Mouse (Mus musculus) spleen, adult 18-20 months (tissue): Measurements from ENCODE around the gene Slc19a2.
"Not testable (repeated sequence)": the region's sequence is repeated elsewhere in the genome, so short reads cannot be mapped to it uniquely, and the experiment has no call there.

ENCODE experiments used
- DNase-seq, 2 experiments: peaks; one replicate each; pipeline ENCODE4 v3.0.0; 2022; ENCODE audit warnings: mixed read lengths in 2 of 2

Slc19a2 gene

DNA sequence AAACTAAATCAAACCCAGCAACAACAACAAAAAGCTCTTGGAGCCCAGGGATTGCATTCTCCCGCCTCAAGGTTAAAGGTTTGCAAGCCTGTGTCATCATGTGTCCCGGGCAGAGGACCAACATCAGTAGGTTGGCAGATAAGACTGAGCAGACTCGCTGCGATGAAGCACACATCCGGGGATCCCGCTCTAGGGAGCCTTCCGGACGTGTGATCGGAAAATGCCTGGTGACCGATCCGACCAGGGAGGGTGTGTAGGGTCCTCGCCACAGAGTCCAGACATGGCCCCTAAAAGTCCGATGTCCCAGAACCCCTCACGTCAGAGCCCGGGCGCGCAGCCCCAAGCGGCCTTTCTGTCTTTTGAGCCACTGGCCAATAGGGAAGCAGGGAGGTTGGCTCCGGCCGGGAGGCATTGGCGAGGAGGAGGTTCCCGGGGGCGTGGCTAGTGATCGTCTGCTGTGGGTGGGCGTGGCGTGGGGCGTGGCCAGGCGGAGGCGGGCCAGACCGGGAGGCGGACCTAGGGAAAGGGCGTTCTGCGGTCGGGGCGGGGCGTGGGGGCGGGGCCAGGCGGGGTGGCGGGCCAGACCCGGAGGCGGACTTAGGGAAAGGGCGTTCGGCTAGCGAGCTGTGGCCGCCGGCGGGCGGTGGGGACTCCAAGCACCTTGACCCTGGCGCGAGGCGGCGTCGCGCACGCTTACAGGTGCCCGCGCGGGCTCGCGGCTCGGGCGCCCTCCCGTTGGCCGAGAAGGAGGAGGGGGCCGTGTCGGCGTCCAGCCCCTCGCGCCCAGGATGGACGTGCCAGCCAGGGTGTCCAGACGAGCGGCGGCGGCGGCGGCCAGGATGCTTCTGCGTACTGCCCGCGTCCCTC, at the start of gene Slc19a2:
Gene Slc19a2, plus strand, starts transcription at position 582 of the 867 bp plus-strand sequence.
- DNase-seq, result peak; percentile 95 to 98

DNA sequence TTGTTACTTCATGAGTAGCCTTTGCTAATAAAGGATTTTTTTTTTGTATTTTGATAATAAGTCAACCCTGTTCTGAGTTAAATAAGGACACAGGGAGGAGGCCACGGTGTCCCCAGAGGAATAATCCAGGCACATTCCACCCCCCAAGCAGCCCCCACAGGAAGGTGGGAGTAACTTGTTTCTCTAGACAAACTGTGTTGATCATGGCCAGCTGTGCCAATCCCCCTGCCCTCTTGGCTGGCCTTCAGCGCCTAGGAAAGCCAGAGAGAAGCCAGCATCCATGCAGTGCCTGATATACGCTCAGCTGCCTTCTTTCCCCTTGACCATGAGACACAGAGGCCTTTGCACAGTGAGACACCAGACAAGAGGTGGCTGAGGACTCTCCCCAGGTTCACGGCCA, 49.3 kb upstream of the Slc19a2 start:
- DNase-seq, result no peak

GRCm38 (mm10) chr1:164208437-164208836, 40.4 kb upstream of the Slc19a2 start:
- no peak for DNase-seq

GRCm38 (mm10) chr1:164210899-164211298, 37.9 kb upstream of the Slc19a2 start:
- no peak for DNase-seq

- no peak for DNase-seq
Measured at GRCm38 (mm10) chr1:164212686-164213085, 36.2 kb upstream of the Slc19a2 start.

GRCm38 (mm10) chr1:164214190-164214589, 34.7 kb upstream of the Slc19a2 start:
- no peak for DNase-seq

- DNase-seq, result no peak
Measured at GRCm38 (mm10) chr1:164215097-164215496, 33.7 kb upstream of the Slc19a2 start.

DNA sequence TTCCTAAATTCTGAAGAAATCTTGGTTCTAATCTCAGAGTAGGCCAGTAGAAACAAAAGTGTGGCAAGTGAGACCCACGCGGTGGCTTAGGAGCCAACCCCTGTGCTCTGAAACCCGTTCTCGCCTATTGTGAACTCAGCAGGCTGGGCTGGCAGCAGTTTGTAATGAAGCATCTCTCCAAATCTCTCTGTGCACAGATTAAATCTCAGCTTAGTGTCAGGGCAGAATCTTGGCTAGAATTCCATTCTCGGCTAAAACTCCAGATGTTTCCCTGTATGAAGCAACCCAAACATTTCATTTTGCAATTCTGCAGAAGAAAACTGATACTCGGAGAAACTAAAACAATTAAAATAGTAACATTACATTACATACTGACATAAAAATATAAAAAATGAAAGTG, 33.3 kb upstream of the Slc19a2 start:
- DNase-seq, result no peak

DNA sequence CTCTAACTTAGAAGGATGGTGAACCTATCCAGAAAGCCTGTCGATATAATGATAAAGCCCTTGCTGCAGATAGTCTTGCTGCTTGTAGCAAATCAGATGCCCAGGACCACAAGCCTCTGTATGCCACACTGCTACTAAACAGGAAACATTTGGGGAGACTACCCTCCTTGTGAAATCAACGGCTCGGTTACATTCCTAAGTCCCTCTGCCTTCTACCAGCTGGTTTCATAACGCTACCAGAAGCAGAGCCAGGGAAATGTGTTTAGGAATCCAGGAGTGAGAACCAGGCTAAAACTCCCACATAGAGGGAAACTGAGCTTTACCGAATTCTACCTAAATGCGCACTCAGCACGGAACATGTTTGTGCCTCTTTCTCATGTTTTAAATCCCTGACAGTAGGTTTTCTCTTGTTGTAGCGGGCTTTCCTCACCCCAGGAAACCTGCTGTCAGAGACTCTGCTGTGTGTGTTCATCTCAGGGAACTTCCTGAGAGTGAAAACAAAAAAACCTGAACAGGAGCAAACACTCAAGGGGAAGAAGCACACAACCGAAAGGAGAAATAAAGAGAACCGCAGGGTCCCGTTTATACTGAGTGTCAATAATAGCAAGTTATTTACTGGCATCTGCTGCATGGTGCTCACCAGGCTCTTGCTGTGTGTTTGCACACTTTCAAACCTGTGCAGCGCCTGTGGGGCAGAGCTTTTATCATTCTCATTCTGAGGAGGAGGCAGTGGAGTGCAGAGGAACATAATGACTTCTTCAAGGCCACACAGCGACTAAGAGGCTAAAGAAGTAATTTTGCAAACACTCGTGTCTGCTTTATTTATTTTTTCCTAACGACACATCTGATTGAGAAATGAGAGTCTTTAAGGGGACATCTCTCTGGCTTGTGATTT, 30.8 kb upstream of the Slc19a2 start:
- DNase-seq, result peak in 1 of 2 experiments; percentile 5

DNA sequence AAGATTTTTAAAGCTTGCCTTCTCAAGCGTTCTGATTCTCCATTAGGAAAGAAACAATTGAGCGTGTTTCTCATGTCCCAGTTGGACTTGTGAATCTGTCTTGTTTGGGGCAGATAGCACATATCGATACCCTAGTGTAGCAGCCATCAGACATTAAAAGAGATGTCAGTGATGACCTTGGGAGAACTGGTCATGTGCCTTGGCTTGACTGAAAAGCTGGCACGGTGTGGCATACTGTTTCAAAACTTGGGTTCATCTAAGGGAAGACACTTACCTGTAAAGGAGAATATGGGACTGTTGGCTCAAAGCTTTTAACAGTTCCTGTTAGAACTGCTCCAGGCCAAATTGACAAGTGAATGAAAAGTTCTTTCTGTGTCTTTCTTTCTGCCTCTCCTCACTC, 28.6 kb upstream of the Slc19a2 start:
- DNase-seq, result no peak

GRCm38 (mm10) chr1:164223089-164223488, 25.8 kb upstream of the Slc19a2 start:
- no peak for DNase-seq

DNA sequence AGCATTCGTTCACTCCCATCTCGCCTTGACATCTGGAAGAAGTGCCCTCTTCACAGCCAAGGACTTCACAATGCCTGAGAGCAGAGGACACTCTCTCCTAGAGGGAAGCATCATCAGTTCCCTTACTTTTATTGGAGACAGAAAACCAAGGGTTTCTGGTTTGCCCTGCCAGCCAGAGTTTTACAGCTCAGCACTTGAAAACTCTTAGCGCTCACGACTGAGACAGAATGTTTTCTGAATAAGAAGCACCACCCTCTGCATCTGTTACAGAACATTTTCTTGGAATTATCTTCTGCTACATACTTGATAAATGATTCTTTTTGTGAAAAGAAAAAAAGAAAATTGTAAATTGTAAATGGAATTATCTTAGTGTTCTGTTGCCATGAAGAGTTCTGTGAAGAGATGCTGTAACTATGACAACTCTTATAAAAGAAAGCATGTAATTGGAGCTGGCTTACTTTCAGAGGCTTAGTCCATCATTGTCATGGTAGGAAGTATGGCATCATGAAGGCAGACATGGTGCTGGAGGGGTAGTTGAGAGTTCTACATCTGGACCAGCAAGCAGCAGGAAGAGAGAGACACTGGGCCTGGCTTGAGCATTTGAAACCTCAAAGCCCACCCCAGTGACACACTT, 16.8 kb upstream of the Slc19a2 start:
- DNase-seq, result not testable (repeated sequence)

- no peak for DNase-seq
Measured at GRCm38 (mm10) chr1:164233447-164233846, 15.4 kb upstream of the Slc19a2 start.

- DNase-seq, result no peak
Measured at GRCm38 (mm10) chr1:164235078-164235477, 13.8 kb upstream of the Slc19a2 start.

DNA sequence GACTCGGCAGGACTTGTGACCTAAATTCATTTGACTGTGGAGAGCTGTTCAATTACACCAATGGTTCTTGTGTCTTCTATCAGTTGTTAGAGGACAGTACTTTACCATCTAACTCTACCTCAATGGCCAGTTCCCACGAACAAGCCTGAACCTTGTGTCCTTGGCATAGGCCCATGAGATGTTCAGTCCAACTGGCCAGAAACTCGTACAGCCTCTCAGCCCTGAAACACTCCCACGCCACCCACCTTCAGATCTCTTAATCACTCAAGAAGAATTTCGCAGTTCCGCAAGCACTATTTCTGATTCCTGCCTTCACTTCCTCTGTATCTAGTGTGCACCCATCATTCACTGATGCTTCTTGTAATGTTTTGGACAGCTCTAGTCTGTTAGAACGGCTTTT, 12.8 kb upstream of the Slc19a2 start:
- no peak for DNase-seq

DNA sequence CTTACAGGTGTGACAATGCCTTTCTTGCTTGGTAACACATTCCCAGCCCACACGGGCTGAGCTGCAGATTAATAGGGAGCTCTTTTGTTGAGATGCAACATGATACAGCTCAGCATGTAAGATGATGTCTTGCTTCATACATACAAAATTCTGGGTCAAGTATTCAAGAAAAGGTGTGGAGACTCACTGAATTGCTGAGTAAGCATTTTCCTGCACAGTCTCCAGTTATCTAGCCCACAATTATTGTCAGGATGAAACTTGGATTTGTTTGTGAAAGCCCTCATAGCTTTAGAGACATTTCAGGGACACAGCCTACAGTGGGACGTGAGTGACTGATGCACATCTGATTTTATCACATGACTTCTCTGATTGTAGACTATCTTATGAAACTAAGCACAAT, 7.4 kb upstream of the Slc19a2 start:
- DNase-seq, result no peak

DNA sequence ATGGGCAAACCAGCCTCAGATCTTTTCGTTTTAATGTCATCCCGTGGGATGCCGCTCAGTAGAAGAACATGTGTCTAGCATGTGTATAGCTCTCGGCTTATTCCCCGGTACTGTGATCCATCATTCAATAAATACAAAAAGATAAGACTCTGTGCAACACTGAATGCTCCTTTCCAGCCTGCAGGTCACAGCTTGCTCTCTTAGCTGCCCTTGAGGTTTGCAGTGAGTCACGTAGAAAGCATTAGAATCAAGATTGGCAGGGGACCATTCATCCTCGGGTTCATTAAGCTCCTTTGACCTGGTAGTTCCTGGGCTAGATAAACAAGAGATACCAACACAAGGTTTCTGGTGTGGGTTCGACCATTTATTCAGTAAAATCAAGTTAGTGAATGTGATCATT, 6.0 kb upstream of the Slc19a2 start:
- DNase-seq, result no peak

- DNase-seq, result no peak
Measured at GRCm38 (mm10) chr1:164247442-164247841, 1.4 kb upstream of the Slc19a2 start.

DNA sequence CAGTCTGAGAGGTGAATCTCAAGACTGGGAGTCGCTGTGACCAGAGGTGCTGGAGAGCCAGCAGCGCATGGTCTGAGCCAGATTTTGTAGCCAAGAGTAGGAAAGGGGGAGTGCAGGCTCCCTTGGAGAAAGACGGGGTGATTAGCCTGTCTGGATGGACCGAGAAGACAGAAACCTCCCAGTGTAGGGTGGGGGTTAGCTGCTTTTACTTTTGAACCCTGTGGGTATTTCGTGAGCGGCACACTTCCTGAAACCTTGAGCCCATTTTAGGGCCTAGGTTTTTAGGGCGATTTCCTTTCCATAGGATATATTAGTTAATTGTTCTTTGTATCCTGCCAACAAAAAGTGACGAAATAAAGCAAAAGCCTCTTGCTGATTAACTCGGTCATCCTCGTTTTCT, 875 bp upstream of the Slc19a2 start:
- peak in 1 of 2 experiments; percentile 4 for DNase-seq

DNA sequence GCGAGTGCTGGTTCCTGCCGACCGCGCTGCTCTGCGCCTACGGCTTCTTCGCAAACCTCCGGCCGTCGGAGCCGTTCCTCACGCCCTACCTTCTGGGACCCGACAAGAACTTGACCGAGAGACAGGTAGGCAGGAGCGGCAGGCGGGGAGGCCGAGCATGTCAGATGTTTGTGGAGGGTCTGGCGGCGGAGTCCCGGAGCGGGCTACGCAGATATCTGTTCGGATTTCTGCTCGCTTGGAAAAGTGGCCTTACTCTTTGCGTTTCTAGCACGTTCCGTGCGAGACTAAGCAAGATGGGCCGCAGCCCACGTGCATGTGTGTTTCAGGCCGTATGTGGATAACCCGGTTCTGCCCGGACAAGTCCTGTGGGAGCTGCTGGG, 476 bp downstream of the Slc19a2 start:
- DNase-seq, result no peak

- DNase-seq, result no peak
Measured at GRCm38 (mm10) chr1:164250391-164251150, 1.7 kb downstream of the Slc19a2 start.

- DNase-seq, result no peak
Measured at GRCm38 (mm10) chr1:164251438-164251837, 2.6 kb downstream of the Slc19a2 start.

DNA sequence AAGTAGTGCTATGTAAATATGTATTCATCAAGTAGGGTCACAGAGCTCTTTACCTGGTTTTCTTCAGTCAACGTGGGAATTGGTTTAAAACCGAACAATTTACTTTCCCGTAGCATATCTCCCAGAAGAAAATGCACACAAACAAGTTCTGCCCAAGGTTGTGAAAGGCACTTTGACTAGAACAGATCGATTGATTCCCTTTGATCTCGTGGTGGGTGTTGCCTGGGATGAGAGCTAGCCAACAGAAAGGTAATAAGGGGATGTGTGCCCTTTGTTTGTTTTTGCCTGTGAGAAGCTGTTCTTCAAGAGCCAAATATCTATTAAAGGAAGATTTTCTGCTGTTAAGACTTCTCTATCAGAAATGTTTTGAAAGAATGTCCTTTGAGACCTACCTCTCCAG, 3.7 kb downstream of the Slc19a2 start:
- DNase-seq, result no peak
